8 mouse cellular contexts compared by ENCODE assay signal in genomic region chr6:99095185-99096104, GRCm38 (mm10).
DNase-seq lines count a peak whose midpoint lies in the region; ATAC-seq and TF ChIP-seq lines count a peak whose summit lies in the region.

No protein-coding gene starts in this region.

- ATAC-seq in activated CD4-positive, CD25-positive, alpha-beta regulatory T cell, adult 4 months, result peak; percentile 69

- WGBS in olfactory bulb, adult 2 months, result 40% methylated on average over 18 of the region's 18 CpGs

- DNase-seq in gastrocnemius, postnatal 10 days, result peak; percentile 13
- DNase-seq in induced T-regulatory cell, adult 2 months (ENCODE audit: low read depth), result peak; percentile 85
- peak; percentile 42 to 58 for DNase-seq in lung, adult 18-20 months
- no peak for DNase-seq in cerebellum, adult 11-12 months
- DNase-seq in ovary, postnatal 10 days (ENCODE audit: low spot score), result no peak

- H3K36me3 ChIP-seq in C2C12 (ENCODE audit: control insufficient read depth, insufficient read depth), result no peaks in the 10 kb centered on the region

- H3K79me3 ChIP-seq in C2C12 (ENCODE audit: low read depth), result no peaks in the 10 kb centered on the region

- H3K4me3 ChIP-seq in C2C12 (ENCODE audit: insufficient read depth, poor library complexity, severe bottlenecking), result peak overlapping the region; percentile 19
- peak overlapping the region; percentile 23 for H3K4me3 ChIP-seq in olfactory bulb, adult 2 months (ENCODE audit: insufficient read depth, low read depth, low read length)

- no peak for TF ChIP-seq POLR2A in olfactory bulb, adult 2 months (IDR thresholded peaks at IDR 0.05; ENCODE audit: insufficient read depth, low read depth, low read length)

- H3ac ChIP-seq in C2C12 (ENCODE audit: control insufficient read depth, insufficient read length, low read depth), result peak overlapping the region; percentile 44

- H3K79me2 ChIP-seq in C2C12 (ENCODE audit: control insufficient read depth, insufficient read depth), result no peaks in the 10 kb centered on the region

- H3K4me1 ChIP-seq in olfactory bulb, adult 2 months (ENCODE audit: control insufficient read depth, insufficient read depth, low read length), result peaks cover 5% of the 10 kb centered on the region; the same call in 1 of the 2 replicates

- no peak overlapping the region for H3K27ac ChIP-seq in olfactory bulb, adult 2 months (ENCODE audit: insufficient read depth, low read depth, low read length)

- no peak for TF ChIP-seq CTCF in C2C12 (IDR thresholded peaks at IDR 0.05; ENCODE audit: control insufficient read depth, insufficient read depth, insufficient read length)
- TF ChIP-seq CTCF in olfactory bulb, adult 2 months (IDR thresholded peaks at IDR 0.05; ENCODE audit: insufficient read depth, low read depth, low read length), result no peak

- H3K27me3 ChIP-seq in C2C12 (ENCODE audit: control insufficient read depth, insufficient read depth, insufficient read length), result no peaks in the 10 kb centered on the region

TF ChIP-seq in C2C12, 6 proteins besides CTCF, POLR2A, EP300 and RAD21:
- TF ChIP-seq MYOD1 (IDR thresholded peaks at IDR 0.05; ENCODE audit: control insufficient read depth, insufficient read length, low read depth) (no peak), MAX (IDR thresholded peaks at IDR 0.05) (no peak), FOSL1 (IDR thresholded peaks at IDR 0.05; ENCODE audit: insufficient read depth, low read length, poor library complexity, severe bottlenecking) (no peak), CEBPB (IDR thresholded peaks at IDR 0.05; ENCODE audit: low read depth) (no peak)
TF ChIP-seq in C2C12: peak in this region for 0.

Comparison
In these comparisons a context has a peak if more than half of its experiments do, and no peak if none do; other contexts are left out.
1. DNase-seq: peak in gastrocnemius, postnatal 10 days (single experiment), induced T-regulatory cell, adult 2 months (single experiment) and lung, adult 18-20 months (2 of 2); none in cerebellum, adult 11-12 months (single experiment) and ovary, postnatal 10 days (single experiment).